In the genomic region with DNA sequence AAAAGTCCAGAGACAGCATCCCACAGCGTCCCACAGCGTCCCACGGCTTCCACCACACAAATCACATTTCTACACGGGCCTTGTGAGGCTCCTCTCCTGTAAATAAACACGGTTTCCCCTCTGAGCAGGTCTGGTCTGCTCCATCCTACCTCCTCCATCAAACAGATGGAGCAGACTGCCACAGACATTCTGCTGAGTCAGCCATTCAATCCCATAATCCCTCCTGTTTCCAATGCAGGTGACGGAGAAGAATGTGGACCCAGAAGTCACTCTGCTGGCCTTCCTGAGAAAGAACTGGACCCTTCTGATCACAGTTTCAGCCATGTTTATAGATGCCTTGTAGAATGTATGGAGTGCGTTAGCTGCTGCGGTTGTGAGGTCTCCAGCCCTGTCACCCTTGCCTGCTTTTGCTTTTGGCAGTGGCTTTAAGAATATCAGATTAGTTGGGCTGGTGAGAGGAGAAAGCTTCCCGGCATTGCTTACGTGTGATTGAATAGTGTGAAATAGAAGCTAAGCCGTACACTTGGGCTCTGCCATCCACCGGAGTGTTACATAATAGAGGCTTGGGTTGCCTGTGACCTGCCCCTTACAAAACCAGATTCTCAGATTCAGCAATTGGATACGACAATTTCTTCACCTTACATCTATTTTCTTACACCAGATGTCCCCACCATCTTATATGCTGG, we compare ENCODE assay signal across 25 mouse cellular contexts. TPM values are rescaled to one million over a fixed set of nuclear protein-coding genes. Genes with fewer than 3 reads are reported as not detected.
DNase-seq lines count a peak whose midpoint lies in the region; TF ChIP-seq lines count a peak whose summit lies in the region.
"Had no signal": no experiment of that assay in that cellular context is flagged by ENCODE, and none has a peak within 500 bp of the region (broad histone marks: within the 10 kb centered on the region; RNA-seq: fewer than 3 reads in every experiment).

No protein-coding gene starts in this region.

- intact Hi-C loops in gastrocnemius, postnatal 14 days (cut with DNase I; ENCODE audit: low total_unique reads): no loop called here

- H3K9ac ChIP-seq in MEL (ENCODE audit: control insufficient read depth, low read depth, low read length, poor library complexity, severe bottlenecking): no peak overlapping the region
- H3K9ac ChIP-seq: embryonic facial prominence, embryonic 12.5 days; hindbrain, embryonic 15.5 days; intestine, embryonic 15.5 days; limb, embryonic 12.5 days; liver, postnatal 0 days had no signal

- no peak for TF ChIP-seq CTCF in MEL (IDR thresholded peaks at IDR 0.05 in 2 of 3, conservative IDR thresholded peaks at IDR 0.05 in 1 of 3; ENCODE audit: control insufficient read depth in 1 of 3, insufficient read depth in 1 of 3, low read depth in 2 of 3, low read length in 3 of 3, poor library complexity in 1 of 3, severe bottlenecking in 1 of 3)
- no peak for TF ChIP-seq CTCF in brain, embryonic 14.5 days (IDR thresholded peaks at IDR 0.05; ENCODE audit: borderline replicate concordance, extremely low read depth, insufficient read depth, insufficient read length)

- no peaks in the 10 kb centered on the region for H3K9me3 ChIP-seq in MEL (replicated peaks; ENCODE audit: insufficient read depth, low read length)
- H3K9me3 ChIP-seq: embryonic facial prominence, embryonic 12.5 days; heart, embryonic 10.5 days; hindbrain, embryonic 15.5 days; intestine, embryonic 15.5 days; limb, embryonic 12.5 days; midbrain, embryonic 10.5 days had no signal

- H3K27ac ChIP-seq in MEL (ENCODE audit: control insufficient read depth, low read depth, low read length): no peak overlapping the region
- H3K27ac ChIP-seq: embryonic facial prominence, embryonic 12.5 days; heart, embryonic 10.5 days; hindbrain, embryonic 15.5 days; intestine, embryonic 15.5 days; limb, embryonic 12.5 days; midbrain, embryonic 10.5 days; stomach, postnatal 0 days had no signal

- TF ChIP-seq RAD21 in MEL (IDR thresholded peaks at IDR 0.05; ENCODE audit: low read depth, low read length): no peak

- H3K79me2 ChIP-seq in MEL (ENCODE audit: control insufficient read depth, insufficient read depth, low read length, poor library complexity): no peaks in the 10 kb centered on the region

- H3K27me3 ChIP-seq in MEL (ENCODE audit: control insufficient read depth in 1 of 2, insufficient read depth in 2 of 2, low read length in 2 of 2): peaks cover 0 to 8% of the 10 kb centered on the region in 2 experiments; a peak in 2 of 4 replicates
- H3K27me3 ChIP-seq: embryonic facial prominence, embryonic 12.5 days; hindbrain, embryonic 15.5 days; intestine, embryonic 15.5 days; limb, embryonic 12.5 days had no signal

- TF ChIP-seq EP300 in MEL (IDR thresholded peaks at IDR 0.05; ENCODE audit: low read depth in 1 of 2, low read length in 2 of 2): no peak

- H3K4me3 ChIP-seq in MEL (ENCODE audit: control insufficient read depth in 1 of 2, insufficient read depth in 1 of 2, low read depth in 2 of 2, low read length in 2 of 2): no peak overlapping the region
- H3K4me3 ChIP-seq: embryonic facial prominence, embryonic 12.5 days; heart, embryonic 10.5 days; hindbrain, embryonic 15.5 days; intestine, embryonic 15.5 days; limb, embryonic 12.5 days; midbrain, embryonic 10.5 days had no signal

- peak; percentile 43 for DNase-seq in gastrocnemius, adult 18-20 months (ENCODE audit: low spot score)
- DNase-seq in gastrocnemius, postnatal 14 days: no peak
- DNase-seq in MEL (ENCODE audit: low read depth, low spot score): no peak
- DNase-seq in brain, embryonic 14.5 days (ENCODE audit: low read depth): peak; percentile 44
- DNase-seq in skeletal muscle tissue, adult 2 months (ENCODE audit: low read depth, low spot score): peak; percentile 90
- DNase-seq in urinary bladder, postnatal 10 days (ENCODE audit: low spot score): no peak
- DNase-seq in lung, postnatal 14 days: no peak
- DNase-seq: cerebellum, adult 18-20 months; cerebellum, postnatal 14 days; kidney, adult 8-10 months; kidney, postnatal 14 days; liver, postnatal 0 days; right cerebral cortex, adult 18-20 months; thymus, adult 2 months had no signal

- no peaks in the 10 kb centered on the region for H3K4me1 ChIP-seq in MEL (ENCODE audit: control insufficient read depth in 1 of 2, insufficient read depth in 2 of 2, low read length in 2 of 2)
- H3K4me1 ChIP-seq: hindbrain, embryonic 15.5 days; intestine, embryonic 15.5 days had no signal

- TF ChIP-seq POLR2A in MEL (IDR thresholded peaks at IDR 0.05; ENCODE audit: control insufficient read depth in 1 of 2, insufficient read depth in 1 of 2, low read depth in 1 of 2, low read length in 2 of 2, poor library complexity in 1 of 2): no peak
- no peak for TF ChIP-seq POLR2A in brain, embryonic 14.5 days (IDR thresholded peaks at IDR 0.05; ENCODE audit: borderline replicate concordance, extremely low read depth, insufficient read depth, insufficient read length, poor library complexity, severe bottlenecking)

- H3K36me3 ChIP-seq in MEL (ENCODE audit: control insufficient read depth in 1 of 2, insufficient read depth in 2 of 2, low read length in 2 of 2): no peaks in the 10 kb centered on the region
- H3K36me3 ChIP-seq: embryonic facial prominence, embryonic 12.5 days; heart, embryonic 10.5 days; hindbrain, embryonic 15.5 days; intestine, embryonic 15.5 days; limb, embryonic 12.5 days; midbrain, embryonic 10.5 days had no signal

TF ChIP-seq in MEL, 35 proteins besides CTCF, POLR2A, EP300 and RAD21:
- peak; percentile 55; the same call in 1 of the 2 replicates for TF ChIP-seq MAFK (IDR thresholded peaks at IDR 0.05; ENCODE audit: borderline replicate concordance, low read depth, low read length)
- TF ChIP-seq SIN3A (IDR thresholded peaks at IDR 0.05; ENCODE audit: low read length): no peak
TF ChIP-seq in MEL: peak in this region for 1.

RNA-seq across cellular contexts. Expression of a gene that starts 3.0 kb away (rescaled TPM):
- total RNA-seq in gastrocnemius, adult 18-20 months (2021): under 1 TPM; 0.05 to 0.14 TPM
- total RNA-seq in gastrocnemius, postnatal 14 days (2021): under 1 TPM; 0.08 to 0.13 TPM
- 0.03 and 0.08 TPM in 2 replicates for total RNA-seq in MEL (2012; rRNA removed)
- polyA plus RNA-seq in MEL (2012; ENCODE audit: insufficient read depth in 1 of 2, insufficient read length in 2 of 2, low read depth in 1 of 2, low replicate concordance in 2 of 2, missing spikeins in 1 of 2): under 1 TPM in 1 of 2 experiments, not detected in 1; 0.04 TPM
- 0.01 and 0.04 TPM in 2 replicates for polyA plus RNA-seq in brain, embryonic 14.5 days (2012; rRNA removed)
- total RNA-seq: granulocyte monocyte progenitor cell, adult 5-6 weeks; hematopoietic stem cell, adult 5-6 weeks had no signal
- polyA plus RNA-seq: liver, embryonic 11.5 days; midbrain, embryonic 10.5 days; neural tube, embryonic 14.5 days had no signal

Comparison
In these comparisons a context has a peak if more than half of its experiments do, and no peak if none do; other contexts are left out.
1. DNase-seq: peak in gastrocnemius, adult 18-20 months (single experiment), brain, embryonic 14.5 days (single experiment) and skeletal muscle tissue, adult 2 months (single experiment); none in gastrocnemius, postnatal 14 days (single experiment), MEL (single experiment), urinary bladder, postnatal 10 days (single experiment) and lung, postnatal 14 days (single experiment).